Mouse (Mus musculus): ENCODE results near the gene St6galnac3. TPM values are rescaled to one million over a fixed set of nuclear protein-coding genes. Genes with fewer than 3 reads are reported as not detected.

Gene St6galnac3
- polyA plus RNA-seq, 1 experiment from 2014 or later = 4.5 TPM

GRCm38 (mm10) chr3:153354186-153354987, 370.6 kb downstream of the St6galnac3 start:
- H3K27ac ChIP-seq (replicated peaks) = no peak overlapping the region
- H3K36me3 ChIP-seq (ENCODE audit: control insufficient read depth, insufficient read depth, low read length) = no peaks in the 10 kb centered on the region
- no peak for DNase-seq (ENCODE audit: low spot score)
- H3K9ac ChIP-seq (ENCODE audit: low read length) = no peak overlapping the region
- ATAC-seq (ENCODE audit: low FRiP score, low TSS enrichment) = no peak
- H3K9me3 ChIP-seq (ENCODE audit: control insufficient read depth, low read length) = no peaks in the 10 kb centered on the region
- no peak overlapping the region for H3K4me2 ChIP-seq (replicated peaks; ENCODE audit: low read depth)
- H3K4me3 ChIP-seq (ENCODE audit: low read depth, low read length) = no peak overlapping the region
- 87% methylated on average over 6 of the region's 6 CpGs for WGBS
- H3K4me1 ChIP-seq (replicated peaks; ENCODE audit: control insufficient read depth, insufficient read depth) = no peaks in the 10 kb centered on the region
- TF ChIP-seq EP300 (optimal IDR thresholded peaks at IDR 0.05) (no peak), CTCF (IDR thresholded peaks at IDR 0.05; ENCODE audit: low read depth) (no peak)
- H3K27me3 ChIP-seq (ENCODE audit: control insufficient read depth, insufficient read depth, low read length) = no peaks in the 10 kb centered on the region

GRCm38 (mm10) chr3:153353313-153354103, 371.5 kb downstream of the St6galnac3 start:
- Histone ChIP-seq H3K9me3 (ENCODE audit: control insufficient read depth, low read length) (no peaks in the 10 kb centered on the region), H3K4me1 (replicated peaks; ENCODE audit: control insufficient read depth, insufficient read depth) (no peaks in the 10 kb centered on the region), H3K4me3 (ENCODE audit: low read depth, low read length) (no peak overlapping the region), H3K4me2 (replicated peaks; ENCODE audit: low read depth) (no peak overlapping the region), H3K27ac (replicated peaks) (no peak overlapping the region), H3K36me3 (ENCODE audit: control insufficient read depth, insufficient read depth, low read length) (no peaks in the 10 kb centered on the region), H3K27me3 (ENCODE audit: control insufficient read depth, insufficient read depth, low read length) (no peaks in the 10 kb centered on the region), H3K9ac (ENCODE audit: low read length) (no peak overlapping the region)
- WGBS = 85% methylated on average over 16 of the region's 16 CpGs
- ATAC-seq (ENCODE audit: low FRiP score, low TSS enrichment) (peak; percentile 78), DNase-seq (ENCODE audit: low spot score) (peak; percentile 21)
- no peak for TF ChIP-seq CTCF (IDR thresholded peaks at IDR 0.05; ENCODE audit: low read depth)
- TF ChIP-seq EP300 (optimal IDR thresholded peaks at IDR 0.05) = no peak

- Histone ChIP-seq H3K27me3 (ENCODE audit: control insufficient read depth, insufficient read depth, low read length) (no peaks in the 10 kb centered on the region), H3K9ac (ENCODE audit: low read length) (no peak overlapping the region), H3K9me3 (ENCODE audit: control insufficient read depth, low read length) (no peaks in the 10 kb centered on the region), H3K27ac (replicated peaks) (no peak overlapping the region), H3K4me3 (ENCODE audit: low read depth, low read length) (no peak overlapping the region), H3K36me3 (ENCODE audit: control insufficient read depth, insufficient read depth, low read length) (no peaks in the 10 kb centered on the region), H3K4me1 (replicated peaks; ENCODE audit: control insufficient read depth, insufficient read depth) (no peaks in the 10 kb centered on the region), H3K4me2 (replicated peaks; ENCODE audit: low read depth) (no peak overlapping the region)
- 78% methylated on average over 10 of the region's 10 CpGs for WGBS
- no peak for TF ChIP-seq CTCF (IDR thresholded peaks at IDR 0.05; ENCODE audit: low read depth)
- ATAC-seq (ENCODE audit: low FRiP score, low TSS enrichment) (no peak), DNase-seq (ENCODE audit: low spot score) (no peak)
Measured at GRCm38 (mm10) chr3:153349981-153350380, 375.0 kb downstream of the St6galnac3 start.

GRCm38 (mm10) chr3:153348797-153349465, 376.0 kb downstream of the St6galnac3 start:
- Histone ChIP-seq H3K9ac (ENCODE audit: low read length) (no peak overlapping the region), H3K27ac (replicated peaks) (no peak overlapping the region), H3K36me3 (ENCODE audit: control insufficient read depth, insufficient read depth, low read length) (no peaks in the 10 kb centered on the region), H3K4me1 (replicated peaks; ENCODE audit: control insufficient read depth, insufficient read depth) (no peaks in the 10 kb centered on the region), H3K4me2 (replicated peaks; ENCODE audit: low read depth) (no peak overlapping the region), H3K27me3 (ENCODE audit: control insufficient read depth, insufficient read depth, low read length) (no peaks in the 10 kb centered on the region), H3K4me3 (ENCODE audit: low read depth, low read length) (no peak overlapping the region), H3K9me3 (ENCODE audit: control insufficient read depth, low read length) (no peaks in the 10 kb centered on the region)
- 87% methylated on average over 9 of the region's 9 CpGs for WGBS
- DNase-seq (ENCODE audit: low spot score) (peak; percentile 20), ATAC-seq (ENCODE audit: low FRiP score, low TSS enrichment) (peak; percentile 63)
- TF ChIP-seq EP300 (optimal IDR thresholded peaks at IDR 0.05) (no peak), CTCF (IDR thresholded peaks at IDR 0.05; ENCODE audit: low read depth) (peak; percentile 33; the same call in 1 of the 2 replicates)

DNA sequence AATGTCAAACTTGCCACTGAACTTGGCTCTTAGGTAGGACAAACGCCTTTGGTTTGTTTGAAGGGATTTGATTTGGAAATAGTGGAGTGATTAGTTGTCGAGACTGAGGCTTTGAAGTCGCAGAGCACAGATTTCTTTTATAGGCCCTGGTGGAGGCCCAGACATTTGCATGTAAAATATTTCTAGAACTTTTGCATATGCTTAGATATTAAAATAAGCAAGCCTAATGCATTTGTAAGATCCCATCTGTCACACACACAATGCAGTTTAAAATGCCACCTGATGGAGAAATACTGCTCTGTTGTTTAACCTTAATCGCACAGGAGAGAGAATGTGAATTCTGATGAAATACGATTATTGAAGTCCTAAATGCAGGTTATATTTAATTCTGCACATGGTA, 380.0 kb downstream of the St6galnac3 start:
- DNase-seq (ENCODE audit: low spot score) (no peak), ATAC-seq (ENCODE audit: low FRiP score, low TSS enrichment) (no peak)
- no peaks in the 10 kb centered on the region for H3K9me3 ChIP-seq (ENCODE audit: control insufficient read depth, low read length)
- H3K9ac ChIP-seq (ENCODE audit: low read length) = no peak overlapping the region
- H3K27ac ChIP-seq (replicated peaks) = no peak overlapping the region
- no peaks in the 10 kb centered on the region for H3K4me1 ChIP-seq (replicated peaks; ENCODE audit: control insufficient read depth, insufficient read depth)
- H3K27me3 ChIP-seq (ENCODE audit: control insufficient read depth, insufficient read depth, low read length) = no peaks in the 10 kb centered on the region
- TF ChIP-seq EP300 (optimal IDR thresholded peaks at IDR 0.05) (no peak), CTCF (IDR thresholded peaks at IDR 0.05; ENCODE audit: low read depth) (no peak)
- 67% methylated on average over 5 of the region's 5 CpGs for WGBS
- H3K36me3 ChIP-seq (ENCODE audit: control insufficient read depth, insufficient read depth, low read length) = no peaks in the 10 kb centered on the region
- no peak overlapping the region for H3K4me3 ChIP-seq (ENCODE audit: low read depth, low read length)
- no peak overlapping the region for H3K4me2 ChIP-seq (replicated peaks; ENCODE audit: low read depth)
